Mouse (Mus musculus) hindbrain, embryonic 10.5 days (tissue): ENCODE measurements at regions not wholly inside any gene's neighbourhood (a gene's known extent, or its start where the extent isn't known, plus 50 kb on each side); places are given as distances from the start of the nearest gene placed in this dataset.
"Not testable (repeated sequence)": the region's sequence is repeated elsewhere in the genome, so short reads cannot be mapped to it uniquely, and the experiment has no call there.

Experiments
- DNase-seq: peaks from one replicate; pipeline ENCODE4 v3.0.0-alpha.2; 2017; ENCODE audit warnings: low spot score
- H3K27ac ChIP-seq: fragments of 300-500 bp; sonication (generic); 2 replicates; pipeline ENCODE4 v1.5.1; 2016; ENCODE audit warnings: mild to moderate bottlenecking, moderate library complexity
- H3K27me3 ChIP-seq: fragments of 300-500 bp; sonication (generic); 2 replicates; pipeline ENCODE4 v1.6.1; 2016; ENCODE audit warnings: mild to moderate bottlenecking; ENCODE audit not compliant: poor library complexity, insufficient read depth, severe bottlenecking
- H3K36me3 ChIP-seq: fragments of 300-500 bp; sonication (generic); 2 replicates; pipeline ENCODE4 v1.6.1; 2016; ENCODE audit warnings: mild to moderate bottlenecking, moderate library complexity
- H3K4me1 ChIP-seq: fragments of 300-500 bp; sonication (generic); replicated peaks from 2 replicates; pipeline ENCODE4 v1.6.1; 2016; ENCODE audit warnings: mild to moderate bottlenecking
- H3K4me3 ChIP-seq: fragments of 300-500 bp; sonication (generic); 2 replicates; pipeline ENCODE4 v1.5.1; 2016; ENCODE audit warnings: mild to moderate bottlenecking, moderate library complexity
- H3K9me3 ChIP-seq: fragments of 300-500 bp; sonication (generic); 2 replicates; pipeline ENCODE4 v1.6.1; 2016; ENCODE audit warnings: mild to moderate bottlenecking, moderate library complexity
- WGBS: fragments of 180-500 bp; shearing (Covaris S2); methylation state at CpG from one replicate; pipeline ENCODE4 v1.1.7; 2016; 5-methylcytosine and 5-hydroxymethylcytosine counted together

DNA sequence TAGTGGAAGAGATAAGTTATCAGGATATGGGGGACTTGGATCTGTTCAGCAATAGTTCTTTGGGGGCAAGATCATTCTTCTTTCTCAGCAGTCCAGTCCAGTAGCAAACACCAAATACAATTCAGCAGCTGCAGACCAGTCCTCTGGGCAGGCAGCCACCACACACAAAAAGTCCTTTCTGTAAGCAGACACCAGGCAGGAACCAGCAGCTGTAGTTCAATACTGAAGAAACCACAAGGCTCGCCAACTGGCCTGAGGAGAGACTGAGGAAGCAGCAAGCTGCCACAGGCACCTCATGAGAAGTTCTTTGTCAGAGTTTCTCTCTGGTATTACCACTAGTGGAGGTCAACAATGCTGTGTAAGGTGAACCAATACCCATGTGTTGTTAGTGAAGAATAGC, 493.1 kb upstream of the Arid1b start:
- Histone ChIP-seq H3K4me1 (peaks cover 13% of the 10 kb centered on the region), H3K27ac (no peak overlapping the region), H3K36me3 (no peaks in the 10 kb centered on the region), H3K4me3 (no peak overlapping the region), H3K27me3 (no peaks in the 10 kb centered on the region), H3K9me3 (no peaks in the 10 kb centered on the region)
- 83% methylated on average over 1 of the region's 1 CpGs for WGBS
- no peak for DNase-seq

GRCm38 (mm10) chr17:4504951-4505350, 489.2 kb upstream of the Arid1b start:
- no peaks in the 10 kb centered on the region for H3K36me3 ChIP-seq
- no peak for DNase-seq
- H3K4me3 ChIP-seq, result no peak overlapping the region
- no peaks in the 10 kb centered on the region for H3K9me3 ChIP-seq
- 88% methylated on average over 6 of the region's 6 CpGs for WGBS
- H3K27me3 ChIP-seq, result no peaks in the 10 kb centered on the region
- H3K4me1 ChIP-seq, result no peaks in the 10 kb centered on the region
- H3K27ac ChIP-seq, result no peak overlapping the region

DNA sequence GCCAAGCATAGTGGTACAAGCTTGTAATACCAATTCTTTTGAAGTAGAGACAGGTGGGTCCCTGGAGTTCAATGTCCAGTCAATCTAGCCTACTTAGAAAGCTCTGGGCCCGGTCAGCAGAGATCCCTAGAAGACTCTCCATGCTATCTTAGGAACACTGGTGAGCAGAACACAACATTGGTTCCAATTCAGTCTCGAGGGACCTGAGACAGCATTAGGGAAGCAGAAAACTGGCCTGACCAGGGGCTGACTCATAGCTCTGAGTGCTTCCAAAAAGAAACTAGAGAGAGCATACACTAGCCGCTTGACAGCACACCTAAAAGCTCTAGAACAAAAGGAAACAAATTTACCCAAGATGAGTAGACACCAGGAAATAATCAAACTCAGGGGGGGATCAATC, 484.6 kb upstream of the Arid1b start:
- WGBS, result 78% methylated on average over 3 of the region's 3 CpGs
- no peak for DNase-seq
- Histone ChIP-seq H3K9me3 (no peaks in the 10 kb centered on the region), H3K36me3 (no peaks in the 10 kb centered on the region), H3K27me3 (no peaks in the 10 kb centered on the region), H3K4me1 (no peaks in the 10 kb centered on the region), H3K27ac (no peak overlapping the region), H3K4me3 (no peak overlapping the region)

DNA sequence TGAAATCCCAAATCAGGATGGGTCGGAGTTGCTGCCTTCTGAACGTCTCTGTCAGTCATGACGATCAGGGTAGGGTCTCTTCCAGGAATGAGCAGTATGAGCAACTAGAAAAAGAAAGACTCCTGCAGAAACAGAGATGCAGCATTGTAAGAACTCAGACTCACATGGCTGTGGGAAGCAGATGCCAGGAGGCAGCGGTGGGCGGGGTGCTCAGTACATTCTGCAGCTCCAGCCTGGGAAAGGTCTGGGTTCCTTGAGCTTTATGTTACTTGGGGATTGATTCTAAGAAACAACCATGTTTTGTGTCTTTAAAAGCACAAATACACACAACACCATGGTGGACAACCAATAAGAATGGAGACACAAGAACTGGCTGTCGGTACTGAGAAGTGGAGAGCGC, 478.0 kb upstream of the Arid1b start:
- no peaks in the 10 kb centered on the region for H3K9me3 ChIP-seq
- H3K36me3 ChIP-seq, result no peaks in the 10 kb centered on the region
- H3K27me3 ChIP-seq, result no peaks in the 10 kb centered on the region
- no peak overlapping the region for H3K4me3 ChIP-seq
- DNase-seq, result no peak
- WGBS, result 80% methylated on average over 7 of the region's 7 CpGs
- H3K4me1 ChIP-seq, result peaks cover 3% of the 10 kb centered on the region; the same call in 1 of the 2 replicates
- H3K27ac ChIP-seq, result no peak overlapping the region

- WGBS, result 61% methylated on average over 3 of the region's 3 CpGs
- no peaks in the 10 kb centered on the region for H3K36me3 ChIP-seq
- no peak overlapping the region for H3K4me3 ChIP-seq
- H3K27me3 ChIP-seq, result no peaks in the 10 kb centered on the region
- DNase-seq, result no peak
- H3K9me3 ChIP-seq, result no peaks in the 10 kb centered on the region
- peaks cover 3% of the 10 kb centered on the region; the same call in 1 of the 2 replicates for H3K4me1 ChIP-seq
- H3K27ac ChIP-seq, result no peak overlapping the region
Measured at GRCm38 (mm10) chr17:4516846-4517245, 477.3 kb upstream of the Arid1b start.

DNA sequence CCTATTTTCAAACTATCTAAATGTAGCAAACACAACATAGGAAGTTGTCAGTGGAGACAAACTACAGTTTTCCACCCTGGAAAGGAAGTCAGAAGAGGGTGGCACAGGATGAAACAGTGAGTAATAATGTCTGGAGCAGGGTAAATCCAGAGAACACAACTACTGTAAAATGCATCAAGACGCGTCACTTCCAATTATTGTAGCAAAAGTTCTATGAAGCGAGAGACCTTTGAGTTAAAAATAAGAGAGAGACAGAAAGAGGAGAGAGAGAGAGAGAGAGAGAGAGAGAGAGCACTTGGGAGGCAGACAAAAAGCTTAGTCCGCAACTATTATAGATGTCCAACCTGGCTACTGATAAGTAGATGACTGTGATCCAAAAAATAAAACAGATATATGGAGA, 473.1 kb upstream of the Arid1b start:
- H3K36me3 ChIP-seq, result no peaks in the 10 kb centered on the region
- no peaks in the 10 kb centered on the region for H3K27me3 ChIP-seq
- 96% methylated on average over 4 of the region's 4 CpGs for WGBS
- peaks cover 3% of the 10 kb centered on the region; the same call in 1 of the 2 replicates for H3K4me1 ChIP-seq
- DNase-seq, result no peak
- H3K4me3 ChIP-seq, result no peak overlapping the region
- H3K27ac ChIP-seq, result no peak overlapping the region
- H3K9me3 ChIP-seq, result no peaks in the 10 kb centered on the region

GRCm38 (mm10) chr17:4526466-4526865, 467.7 kb upstream of the Arid1b start:
- Histone ChIP-seq H3K27me3 (no peaks in the 10 kb centered on the region), H3K9me3 (no peaks in the 10 kb centered on the region), H3K4me1 (no peaks in the 10 kb centered on the region; the same call in 1 of the 2 replicates), H3K4me3 (no peak overlapping the region), H3K36me3 (no peaks in the 10 kb centered on the region), H3K27ac (no peak overlapping the region)
- 88% methylated on average over 7 of the region's 7 CpGs for WGBS
- DNase-seq, result no peak

DNA sequence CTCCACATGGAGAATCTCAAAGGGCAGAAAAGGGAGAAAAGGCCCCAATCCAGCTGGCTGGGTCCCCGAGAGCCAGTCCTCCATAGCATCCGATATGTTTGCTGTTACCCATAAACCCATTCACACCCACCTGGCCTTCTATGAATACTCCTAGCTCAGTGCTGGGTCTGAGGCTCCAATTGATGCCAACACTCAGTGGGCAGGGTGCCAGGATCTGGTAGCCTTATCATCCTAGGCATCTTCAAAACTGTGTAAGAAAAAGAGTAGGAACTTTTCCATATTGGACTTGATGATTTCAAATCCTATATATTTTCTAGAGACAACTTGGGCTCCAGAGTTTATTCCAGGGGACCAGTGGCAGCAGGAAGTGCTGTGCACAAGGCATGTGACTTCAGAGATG, 462.0 kb upstream of the Arid1b start:
- no peak overlapping the region for H3K4me3 ChIP-seq
- no peaks in the 10 kb centered on the region for H3K27me3 ChIP-seq

GRCm38 (mm10) chr17:4540435-4540834, 453.7 kb upstream of the Arid1b start:
- 86% methylated on average over 2 of the region's 2 CpGs for WGBS
- no peak for DNase-seq
- Histone ChIP-seq H3K4me1 (peaks cover 8% of the 10 kb centered on the region; the same call in 1 of the 2 replicates), H3K27ac (no peak overlapping the region), H3K36me3 (no peaks in the 10 kb centered on the region), H3K27me3 (0 out of 2 replicates have a peak, but pooled peaks cover 2% of the 10 kb centered on the region), H3K4me3 (no peak overlapping the region), H3K9me3 (no peaks in the 10 kb centered on the region)

More for the DNA sequence above, 462.0 kb upstream of the Arid1b start:
- H3K36me3 ChIP-seq, result no peaks in the 10 kb centered on the region
- H3K4me1 ChIP-seq, result no peaks in the 10 kb centered on the region; the same call in 1 of the 2 replicates
- WGBS, result 92% methylated on average over 2 of the region's 2 CpGs
- H3K9me3 ChIP-seq, result no peaks in the 10 kb centered on the region
- H3K27ac ChIP-seq, result no peak overlapping the region
- no peak for DNase-seq

DNA sequence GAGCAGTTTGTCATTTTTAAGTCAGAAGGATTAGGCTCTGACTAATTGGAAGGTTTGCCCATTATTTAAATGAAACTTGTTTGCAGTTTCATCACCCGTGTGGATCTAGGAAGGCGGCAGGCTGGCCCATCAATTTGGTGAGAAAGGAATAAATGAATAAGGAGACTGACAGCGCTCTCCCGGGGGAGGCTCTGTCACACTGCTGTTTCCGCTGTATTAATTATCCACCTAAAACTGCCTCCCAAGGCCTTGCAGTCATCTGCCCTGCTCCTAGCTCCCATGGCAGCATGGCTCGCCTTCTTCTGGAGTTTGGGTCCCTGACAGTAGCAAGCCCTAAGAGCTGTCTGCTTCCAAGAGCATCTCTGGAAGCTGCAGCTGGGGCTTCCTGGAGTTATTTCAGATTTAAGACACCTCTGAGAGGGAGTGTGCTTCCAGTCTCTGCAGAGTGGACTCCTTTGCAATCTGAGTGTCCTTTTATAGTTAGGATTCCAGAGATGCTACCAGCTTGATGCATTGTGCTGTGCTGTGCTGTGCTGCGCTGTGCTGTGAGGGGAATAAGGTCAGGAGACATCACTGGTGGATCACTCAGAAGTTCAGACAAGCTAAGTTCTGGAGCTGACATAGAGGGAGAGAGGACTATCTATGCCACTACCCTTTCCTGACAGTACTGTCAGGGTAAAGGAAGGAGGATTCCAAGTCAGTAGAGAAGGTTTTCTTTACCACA, 452.9 kb upstream of the Arid1b start:
- Histone ChIP-seq H3K4me3 (no peak overlapping the region), H3K9me3 (no peaks in the 10 kb centered on the region), H3K36me3 (no peaks in the 10 kb centered on the region), H3K27ac (no peak overlapping the region), H3K4me1 (peaks cover 9% of the 10 kb centered on the region), H3K27me3 (0 out of 2 replicates have a peak, but pooled peaks cover 2% of the 10 kb centered on the region)
- 32% methylated on average over 7 of the region's 7 CpGs for WGBS
- DNase-seq, result peak; percentile 38

GRCm38 (mm10) chr17:4546579-4546978, 447.6 kb upstream of the Arid1b start:
- no peak overlapping the region for H3K4me3 ChIP-seq
- no peaks in the 10 kb centered on the region for H3K36me3 ChIP-seq
- peak; percentile 10 for DNase-seq
- H3K9me3 ChIP-seq, result no peaks in the 10 kb centered on the region
- peaks cover 8% of the 10 kb centered on the region for H3K4me1 ChIP-seq
- 30% methylated on average over 2 of the region's 2 CpGs for WGBS
- 0 out of 2 replicates have a peak, but pooled peaks cover 2% of the 10 kb centered on the region for H3K27me3 ChIP-seq
- H3K27ac ChIP-seq, result no peak overlapping the region

GRCm38 (mm10) chr17:4553026-4553425, 441.1 kb upstream of the Arid1b start:
- 92% methylated on average over 4 of the region's 4 CpGs for WGBS
- H3K27me3 ChIP-seq, result not testable (repeated sequence)

GRCm38 (mm10) chr17:4563641-4564040, 430.5 kb upstream of the Arid1b start:
- Histone ChIP-seq H3K4me1 (no peaks in the 10 kb centered on the region), H3K36me3 (no peaks in the 10 kb centered on the region), H3K27me3 (no peaks in the 10 kb centered on the region), H3K4me3 (no peak overlapping the region), H3K9me3 (no peaks in the 10 kb centered on the region), H3K27ac (no peak overlapping the region)
- WGBS, result 84% methylated on average over 3 of the region's 3 CpGs
- DNase-seq, result no peak

More at GRCm38 (mm10) chr17:4553026-4553425, 441.1 kb upstream of the Arid1b start:
- DNase-seq, H3K4me3 ChIP-seq, H3K27ac ChIP-seq, H3K36me3 ChIP-seq, H3K9me3 ChIP-seq, H3K4me1 ChIP-seq: not testable (repeated sequence)
